Mouse (Mus musculus) T-cell, adult 66 days (primary cell): ENCODE data around the gene Il15ra. TPM values are rescaled to one million over a fixed set of nuclear protein-coding genes. Genes with fewer than 3 reads are reported as not detected.

Experiments
- total RNA-seq, 2 experiments: library from RNA; stranded (reverse); gene quantifications; 3 replicates in 1 of 2; 4 replicates in 1 of 2; pipeline ENCODE4 v1.2.4; 2023

The Il15ra gene
- total RNA-seq: 10 to 100 TPM; 10.2 to 17.7 TPM

DNA sequence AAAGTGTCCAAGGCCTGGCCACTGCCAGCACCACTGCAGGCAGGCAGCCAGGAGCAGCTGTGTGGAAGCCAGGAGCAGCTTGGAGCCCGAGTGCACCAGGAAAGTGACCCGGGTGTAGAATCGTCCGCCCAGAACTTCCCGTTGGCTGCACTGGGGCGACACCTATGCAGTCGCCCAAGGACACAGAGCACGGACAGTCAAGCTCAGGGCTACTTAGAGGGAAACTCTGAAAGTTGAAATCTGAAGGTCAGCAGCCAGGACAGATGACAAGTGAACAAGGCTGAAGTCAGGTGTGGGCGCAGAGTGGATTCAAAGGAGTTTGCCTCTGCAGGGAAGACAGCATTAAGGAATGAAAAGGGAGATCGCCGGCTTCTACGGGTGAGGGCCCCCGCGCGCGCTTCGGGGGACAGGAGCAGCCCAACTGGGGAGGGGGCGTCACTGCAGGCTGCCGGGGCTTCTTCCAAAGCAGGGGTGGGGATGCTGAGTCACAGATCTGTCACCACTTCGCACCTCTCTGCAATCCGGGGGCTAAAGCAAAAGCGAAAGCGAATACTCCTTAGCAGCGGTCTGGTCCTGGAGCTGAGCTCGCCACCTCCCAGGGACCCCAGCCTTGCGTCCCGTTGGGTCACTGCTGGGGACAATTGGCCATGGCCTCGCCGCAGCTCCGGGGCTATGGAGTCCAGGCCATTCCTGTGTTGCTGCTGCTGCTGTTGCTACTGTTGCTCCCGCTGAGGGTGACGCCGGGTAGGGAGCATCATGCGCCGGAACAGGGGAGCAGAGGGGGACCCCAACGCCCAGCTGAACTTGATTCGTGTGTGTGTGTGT, at the start of gene Il15ra:
TSS of gene Il15ra (plus strand) at position 90 of the 825 bp plus-strand sequence.

DNA sequence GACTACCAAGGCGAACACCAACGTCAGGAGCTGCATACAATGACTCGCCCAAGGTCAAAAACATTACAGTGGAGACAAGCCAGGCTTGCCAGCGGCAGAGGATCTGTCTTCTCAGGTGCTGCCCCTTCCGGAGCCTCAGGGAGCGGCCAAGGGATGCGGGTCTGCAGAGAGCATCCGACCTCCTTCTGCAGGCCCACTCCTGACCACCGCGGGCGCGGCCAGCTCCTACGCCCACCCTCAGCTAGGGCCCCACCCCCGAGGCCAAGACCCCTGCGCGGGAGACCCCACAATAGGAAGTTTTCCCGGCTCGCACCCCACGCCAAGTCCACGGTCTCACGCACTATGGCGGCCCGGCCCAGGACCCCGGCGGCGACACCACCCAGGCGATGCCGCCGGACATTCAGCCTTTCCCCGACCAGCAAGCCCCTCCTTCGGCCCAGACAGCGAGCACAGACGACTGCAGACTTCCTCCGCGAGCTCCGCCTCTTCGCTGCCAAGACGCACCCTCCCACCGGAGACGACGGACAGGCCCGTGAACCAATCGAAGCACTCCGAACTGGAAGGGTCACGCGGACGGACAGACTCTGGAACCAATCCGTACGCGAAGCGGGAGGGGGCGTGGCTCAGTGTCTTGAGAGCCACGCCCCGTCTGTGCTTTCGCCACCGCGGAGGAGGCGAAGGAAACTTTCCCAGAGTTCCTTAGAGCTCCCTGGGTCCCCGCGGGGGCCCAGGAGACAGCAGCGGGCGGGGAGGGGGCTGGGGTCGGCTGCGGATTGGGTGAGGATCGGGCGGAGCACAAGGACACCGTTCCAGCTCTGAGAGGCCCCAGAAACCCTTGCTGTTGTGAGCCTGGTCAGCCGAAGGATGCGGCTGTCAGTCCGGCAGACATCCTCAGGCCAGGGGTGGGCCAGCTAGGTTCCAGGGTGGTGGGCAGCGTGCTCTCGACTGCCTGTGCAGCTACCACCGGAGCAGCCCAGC, 72.3 kb downstream of the Il15ra start, which contains the start of the genes Fbh1 and Ankrd16:
TSS of gene Fbh1 (minus strand) at position 492 of the 978 bp plus-strand sequence.
TSS of gene Ankrd16 (plus strand) at position 786 of the 978 bp plus-strand sequence.

Other genes starting within 250 kb of the Il15ra start
- gene Pfkfb3, start 151.2 kb upstream of the Il15ra start, total RNA-seq: 10 to 100 TPM; 39.2 to 39.4 TPM
- gene Rbm17, start 101.1 kb upstream of the Il15ra start, total RNA-seq: 100 to 1,000 TPM; 125 to 144 TPM
- gene Gm17490, start 79.0 kb upstream of the Il15ra start, total RNA-seq: not detected
- gene Il2ra, start 62.5 kb upstream of the Il15ra start, total RNA-seq: 10 to 100 TPM; 29.8 to 30.4 TPM
- 10 to 100 TPM; 36.0 to 46.2 TPM for gene Fbh1, start 72.3 kb downstream of the Il15ra start, total RNA-seq
- 10 to 100 TPM; 81.1 to 82.9 TPM for gene Ankrd16, start 72.6 kb downstream of the Il15ra start, total RNA-seq